1 mouse cellular context compared by ENCODE assay signal in genomic region chr5:24426556-24427284, GRCm38 (mm10).
TF ChIP-seq lines count a peak whose summit lies in the region.

No protein-coding gene starts in this region.

TF ChIP-seq in C2C12, 6 proteins besides CTCF, POLR2A, EP300 and RAD21:
- no peak for TF ChIP-seq CEBPB (IDR thresholded peaks at IDR 0.05; ENCODE audit: low read depth)
- no peak for TF ChIP-seq FOSL1 (IDR thresholded peaks at IDR 0.05; ENCODE audit: insufficient read depth, low read length, poor library complexity, severe bottlenecking)
- no peak for TF ChIP-seq MYOD1 (IDR thresholded peaks at IDR 0.05; ENCODE audit: control insufficient read depth, insufficient read length, low read depth)
- peak; percentile 63 for TF ChIP-seq USF1 (IDR thresholded peaks at IDR 0.05; ENCODE audit: low read depth)
- no peak for TF ChIP-seq MAX (IDR thresholded peaks at IDR 0.05)
- TF ChIP-seq MYOG (IDR thresholded peaks at IDR 0.05; ENCODE audit: control insufficient read depth, extremely low read depth, insufficient read length) = no peak
